Mouse (Mus musculus) CH12.LX (cell line): ENCODE measurements around the gene Ankrd39. TPM values are rescaled to one million over a fixed set of nuclear protein-coding genes. Genes with fewer than 3 reads are reported as not detected.

Experiments used
- polyA plus RNA-seq: library from polyadenylated mRNA; unstranded; fragments of >175 nt; gene quantifications from 2 replicates; pipeline ENCODE4 v1.2.1, GENCODE M21; 2012; ENCODE audit warnings: low read depth; ENCODE audit not compliant: insufficient read length
- total RNA-seq, 2 experiments: library from RNA; depleted of rRNA; stranded (reverse); fragments of 300-350 nt in 1 of 2; fragments of >200 nt in 1 of 2; gene quantifications; 2 replicates each; pipeline ENCODE4 v1.2.3; 2012 to 2014

The Ankrd39 gene
- total and polyA plus RNA-seq, 3 experiments, result 4.3 to 14.8 (median 11.6) TPM

Other genes starting within 250 kb of the Ankrd39 start
- gene Arid5a, start 239.7 kb downstream of the Ankrd39 start, total RNA-seq (2012; rRNA removed), result 15.2 and 19.6 TPM in 2 replicates
- gene Arid5a, start 239.7 kb downstream of the Ankrd39 start, total RNA-seq (2014; rRNA removed), result 16.0 and 17.0 TPM in 2 replicates
- gene Arid5a, start 239.7 kb downstream of the Ankrd39 start, polyA plus RNA-seq, result 13.2 and 16.1 TPM in 2 replicates
- 16.5 and 17.0 TPM in 2 replicates for gene Kansl3, start 178.3 kb downstream of the Ankrd39 start, total RNA-seq (2012; rRNA removed)
- gene Kansl3, start 178.3 kb downstream of the Ankrd39 start, total RNA-seq (2014; rRNA removed), result 14.3 TPM in 2 replicates
- 19.7 and 21.2 TPM in 2 replicates for gene Kansl3, start 178.3 kb downstream of the Ankrd39 start, polyA plus RNA-seq
- 0.08 TPM in 1 of 2 replicates, not detected in the other for gene Fer1l5, start 175.2 kb downstream of the Ankrd39 start, total RNA-seq (2012; rRNA removed)
- not detected in 2 replicates for gene Fer1l5, start 175.2 kb downstream of the Ankrd39 start, total RNA-seq (2014; rRNA removed)
- gene Fer1l5, start 175.2 kb downstream of the Ankrd39 start, polyA plus RNA-seq, result 0.85 and 1.2 TPM in 2 replicates
- 6.0 and 8.5 TPM in 2 replicates for gene Lman2l, start 102.2 kb downstream of the Ankrd39 start, total RNA-seq (2012; rRNA removed)
- 7.9 and 8.8 TPM in 2 replicates for gene Lman2l, start 102.2 kb downstream of the Ankrd39 start, total RNA-seq (2014; rRNA removed)
- 19.1 and 20.3 TPM in 2 replicates for gene Lman2l, start 102.2 kb downstream of the Ankrd39 start, polyA plus RNA-seq
- 4.6 and 5.0 TPM in 2 replicates for gene Cnnm4, start 75.8 kb downstream of the Ankrd39 start, total RNA-seq (2012; rRNA removed)
- 3.0 and 3.2 TPM in 2 replicates for gene Cnnm4, start 75.8 kb downstream of the Ankrd39 start, total RNA-seq (2014; rRNA removed)
- 3.0 and 3.5 TPM in 2 replicates for gene Cnnm4, start 75.8 kb downstream of the Ankrd39 start, polyA plus RNA-seq
- 8.4 and 9.2 TPM in 2 replicates for gene Cnnm3, start 35.6 kb downstream of the Ankrd39 start, total RNA-seq (2012; rRNA removed)
- gene Cnnm3, start 35.6 kb downstream of the Ankrd39 start, total RNA-seq (2014; rRNA removed), result 2.8 and 3.0 TPM in 2 replicates
- gene Cnnm3, start 35.6 kb downstream of the Ankrd39 start, polyA plus RNA-seq, result 7.1 and 8.8 TPM in 2 replicates
- 6.1 and 6.7 TPM in 2 replicates for gene Ankrd23, start 10.6 kb downstream of the Ankrd39 start, total RNA-seq (2012; rRNA removed)
- gene Ankrd23, start 10.6 kb downstream of the Ankrd39 start, total RNA-seq (2014; rRNA removed), result 2.8 and 4.1 TPM in 2 replicates
- gene Ankrd23, start 10.6 kb downstream of the Ankrd39 start, polyA plus RNA-seq, result 3.7 and 4.9 TPM in 2 replicates
- gene Gm42417, start 8.0 kb downstream of the Ankrd39 start, total RNA-seq (2012; rRNA removed), result 0.08 TPM in 1 of 2 replicates, not detected in the other
- not detected in 2 replicates for gene Gm42417, start 8.0 kb downstream of the Ankrd39 start, total RNA-seq (2014; rRNA removed)
- 1.7 and 3.9 TPM in 2 replicates for gene Gm42417, start 8.0 kb downstream of the Ankrd39 start, polyA plus RNA-seq
- gene Sema4c, start 10.9 kb upstream of the Ankrd39 start, total RNA-seq (2012; rRNA removed), result 2.2 and 3.4 TPM in 2 replicates
- gene Sema4c, start 10.9 kb upstream of the Ankrd39 start, total RNA-seq (2014; rRNA removed), result 0.63 and 0.70 TPM in 2 replicates
- 1.5 and 1.7 TPM in 2 replicates for gene Sema4c, start 10.9 kb upstream of the Ankrd39 start, polyA plus RNA-seq
- gene Fam178b, start 135.7 kb upstream of the Ankrd39 start, total RNA-seq (2012; rRNA removed), result not detected in 2 replicates
- gene Fam178b, start 135.7 kb upstream of the Ankrd39 start, total RNA-seq (2014; rRNA removed), result not detected in 2 replicates
- gene Fam178b, start 135.7 kb upstream of the Ankrd39 start, polyA plus RNA-seq, result 0.50 TPM in 1 of 2 replicates, not detected in the other
- 448 and 523 TPM in 2 replicates for gene Cox5b, start 144.0 kb upstream of the Ankrd39 start, total RNA-seq (2012; rRNA removed)
- gene Cox5b, start 144.0 kb upstream of the Ankrd39 start, total RNA-seq (2014; rRNA removed), result 476 and 504 TPM in 2 replicates
- gene Cox5b, start 144.0 kb upstream of the Ankrd39 start, polyA plus RNA-seq, result 538 and 599 TPM in 2 replicates
- gene 4933424G06Rik, start 162.7 kb upstream of the Ankrd39 start, total RNA-seq (2012; rRNA removed), result not detected in 2 replicates
- gene 4933424G06Rik, start 162.7 kb upstream of the Ankrd39 start, total RNA-seq (2014; rRNA removed), result 0.49 TPM in 1 of 2 replicates, not detected in the other
- not detected in 2 replicates for gene 4933424G06Rik, start 162.7 kb upstream of the Ankrd39 start, polyA plus RNA-seq
- 66.2 and 81.8 TPM in 2 replicates for gene Actr1b, start 167.0 kb upstream of the Ankrd39 start, total RNA-seq (2012; rRNA removed)
- gene Actr1b, start 167.0 kb upstream of the Ankrd39 start, total RNA-seq (2014; rRNA removed), result 61.0 and 63.6 TPM in 2 replicates
- 71.2 and 76.6 TPM in 2 replicates for gene Actr1b, start 167.0 kb upstream of the Ankrd39 start, polyA plus RNA-seq
- 0.21 and 0.25 TPM in 2 replicates for gene Zap70, start 214.4 kb upstream of the Ankrd39 start, total RNA-seq (2012; rRNA removed)
- gene Zap70, start 214.4 kb upstream of the Ankrd39 start, total RNA-seq (2014; rRNA removed), result 0.23 TPM in 2 replicates
- 0.18 TPM in 1 of 2 replicates, not detected in the other for gene Zap70, start 214.4 kb upstream of the Ankrd39 start, polyA plus RNA-seq